Mouse (Mus musculus): Measurements from ENCODE around the gene Pdgfc. TPM values are rescaled to one million over a fixed set of nuclear protein-coding genes. Genes with fewer than 3 reads are reported as not detected.

Pdgfc gene
- polyA plus RNA-seq, 1 experiment from 2014 or later = 0.44 TPM

- Histone ChIP-seq H3K36me3 (ENCODE audit: control insufficient read depth, insufficient read depth) (no peaks in the 10 kb centered on the region), H3K9ac (ENCODE audit: low read depth, low read length) (no peak overlapping the region), H3K4me1 (ENCODE audit: control insufficient read depth, low read depth, low read length) (no peaks in the 10 kb centered on the region), H3K27me3 (ENCODE audit: control insufficient read depth, insufficient read depth, low read depth, low read length) (no peaks in the 10 kb centered on the region), H3K27ac (ENCODE audit: low read length) (no peak overlapping the region), H3K4me2 (ENCODE audit: low read depth, low read length) (no peak overlapping the region), H3K9me3 (replicated peaks; ENCODE audit: control insufficient read depth, low read length) (no peaks in the 10 kb centered on the region), H3K4me3 (ENCODE audit: low read depth, low read length) (no peak overlapping the region)
- 24% methylated on average over 5 of the region's 5 CpGs for WGBS (ENCODE audit: insufficient replicate concordance)
- no peak for ATAC-seq (ENCODE audit: low read depth)
These were observed 169.0 kb downstream of the Pdgfc start for GRCm38 (mm10) chr3:81205201-81205600.

GRCm38 (mm10) chr3:81208246-81208645, 172.0 kb downstream of the Pdgfc start:
- no peak for ATAC-seq (ENCODE audit: low read depth)
- WGBS (ENCODE audit: insufficient replicate concordance) = 55% methylated on average over 2 of the region's 2 CpGs

GRCm38 (mm10) chr3:81211147-81211546, 174.9 kb downstream of the Pdgfc start:
- Histone ChIP-seq H3K9me3 (replicated peaks; ENCODE audit: control insufficient read depth, low read length) (no peaks in the 10 kb centered on the region), H3K4me1 (ENCODE audit: control insufficient read depth, low read depth, low read length) (no peaks in the 10 kb centered on the region), H3K4me3 (ENCODE audit: low read depth, low read length) (no peak overlapping the region), H3K27ac (ENCODE audit: low read length) (no peak overlapping the region), H3K36me3 (ENCODE audit: control insufficient read depth, insufficient read depth) (no peaks in the 10 kb centered on the region), H3K4me2 (ENCODE audit: low read depth, low read length) (no peak overlapping the region), H3K27me3 (ENCODE audit: control insufficient read depth, insufficient read depth, low read depth, low read length) (no peaks in the 10 kb centered on the region), H3K9ac (ENCODE audit: low read depth, low read length) (no peak overlapping the region)
- 73% methylated on average over 3 of the region's 3 CpGs for WGBS (ENCODE audit: insufficient replicate concordance)
- ATAC-seq (ENCODE audit: low read depth) = no peak

More at GRCm38 (mm10) chr3:81208246-81208645, 172.0 kb downstream of the Pdgfc start:
- Histone ChIP-seq H3K36me3 (ENCODE audit: control insufficient read depth, insufficient read depth) (no peaks in the 10 kb centered on the region), H3K4me2 (ENCODE audit: low read depth, low read length) (no peak overlapping the region), H3K27me3 (ENCODE audit: control insufficient read depth, insufficient read depth, low read depth, low read length) (no peaks in the 10 kb centered on the region), H3K27ac (ENCODE audit: low read length) (no peak overlapping the region), H3K4me3 (ENCODE audit: low read depth, low read length) (no peak overlapping the region), H3K4me1 (ENCODE audit: control insufficient read depth, low read depth, low read length) (no peaks in the 10 kb centered on the region), H3K9ac (ENCODE audit: low read depth, low read length) (no peak overlapping the region), H3K9me3 (replicated peaks; ENCODE audit: control insufficient read depth, low read length) (no peaks in the 10 kb centered on the region)

- Histone ChIP-seq H3K9ac (ENCODE audit: low read depth, low read length) (no peak overlapping the region), H3K36me3 (ENCODE audit: control insufficient read depth, insufficient read depth) (no peaks in the 10 kb centered on the region), H3K27me3 (ENCODE audit: control insufficient read depth, insufficient read depth, low read depth, low read length) (no peaks in the 10 kb centered on the region), H3K4me3 (ENCODE audit: low read depth, low read length) (no peak overlapping the region), H3K27ac (ENCODE audit: low read length) (no peak overlapping the region), H3K4me1 (ENCODE audit: control insufficient read depth, low read depth, low read length) (no peaks in the 10 kb centered on the region), H3K9me3 (replicated peaks; ENCODE audit: control insufficient read depth, low read length) (no peaks in the 10 kb centered on the region), H3K4me2 (ENCODE audit: low read depth, low read length) (no peak overlapping the region)
- 63% methylated on average over 3 of the region's 3 CpGs for WGBS (ENCODE audit: insufficient replicate concordance)
- no peak for ATAC-seq (ENCODE audit: low read depth)
These were observed 175.4 kb downstream of the Pdgfc start for GRCm38 (mm10) chr3:81211666-81212065.

GRCm38 (mm10) chr3:81215547-81216118, 179.4 kb downstream of the Pdgfc start:
- H3K27ac ChIP-seq (ENCODE audit: low read length) = no peak overlapping the region
- H3K4me1 ChIP-seq (ENCODE audit: control insufficient read depth, low read depth, low read length) = no peaks in the 10 kb centered on the region
- H3K9ac ChIP-seq (ENCODE audit: low read depth, low read length) = no peak overlapping the region
- H3K9me3 ChIP-seq (replicated peaks; ENCODE audit: control insufficient read depth, low read length) = no peaks in the 10 kb centered on the region
- WGBS (ENCODE audit: insufficient replicate concordance) = 49% methylated on average over 4 of the region's 4 CpGs
- no peak overlapping the region for H3K4me3 ChIP-seq (ENCODE audit: low read depth, low read length)
- H3K27me3 ChIP-seq (ENCODE audit: control insufficient read depth, insufficient read depth, low read depth, low read length) = no peaks in the 10 kb centered on the region
- no peak for ATAC-seq (ENCODE audit: low read depth)
- H3K4me2 ChIP-seq (ENCODE audit: low read depth, low read length) = no peak overlapping the region
- no peaks in the 10 kb centered on the region for H3K36me3 ChIP-seq (ENCODE audit: control insufficient read depth, insufficient read depth)

DNA sequence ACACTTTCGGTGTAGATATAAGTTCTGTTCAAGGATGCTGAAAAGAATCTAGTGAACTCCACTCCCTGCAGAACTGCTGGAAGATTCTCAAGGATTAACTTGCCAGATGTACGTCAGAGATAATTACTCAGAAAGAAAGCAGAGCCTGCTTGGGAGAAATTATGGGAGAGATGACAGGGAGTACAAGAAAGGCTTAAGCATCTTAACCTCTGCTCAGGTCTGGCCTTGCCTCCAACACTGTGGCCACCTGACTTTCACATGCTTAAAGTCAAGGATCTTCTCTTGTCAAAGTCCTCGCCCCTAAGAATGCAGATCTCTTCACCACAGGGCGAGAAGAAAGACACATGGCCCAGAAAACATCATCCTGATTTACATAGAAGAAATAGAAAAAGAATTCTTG, 185.5 kb downstream of the Pdgfc start:
- Histone ChIP-seq H3K27ac (ENCODE audit: low read length) (no peak overlapping the region), H3K9ac (ENCODE audit: low read depth, low read length) (no peak overlapping the region), H3K4me3 (ENCODE audit: low read depth, low read length) (no peak overlapping the region), H3K9me3 (replicated peaks; ENCODE audit: control insufficient read depth, low read length) (no peaks in the 10 kb centered on the region), H3K4me1 (ENCODE audit: control insufficient read depth, low read depth, low read length) (no peaks in the 10 kb centered on the region), H3K36me3 (ENCODE audit: control insufficient read depth, insufficient read depth) (no peaks in the 10 kb centered on the region), H3K4me2 (ENCODE audit: low read depth, low read length) (no peak overlapping the region), H3K27me3 (ENCODE audit: control insufficient read depth, insufficient read depth, low read depth, low read length) (no peaks in the 10 kb centered on the region)
- ATAC-seq (ENCODE audit: low read depth) = no peak
- WGBS (ENCODE audit: insufficient replicate concordance) = 51% methylated on average over 4 of the region's 4 CpGs

GRCm38 (mm10) chr3:81228344-81228743, 192.1 kb downstream of the Pdgfc start:
- Histone ChIP-seq H3K27me3 (ENCODE audit: control insufficient read depth, insufficient read depth, low read depth, low read length) (no peaks in the 10 kb centered on the region), H3K9me3 (replicated peaks; ENCODE audit: control insufficient read depth, low read length) (no peaks in the 10 kb centered on the region), H3K4me2 (ENCODE audit: low read depth, low read length) (no peak overlapping the region), H3K9ac (ENCODE audit: low read depth, low read length) (no peak overlapping the region), H3K4me1 (ENCODE audit: control insufficient read depth, low read depth, low read length) (no peaks in the 10 kb centered on the region), H3K27ac (ENCODE audit: low read length) (no peak overlapping the region), H3K36me3 (ENCODE audit: control insufficient read depth, insufficient read depth) (no peaks in the 10 kb centered on the region), H3K4me3 (ENCODE audit: low read depth, low read length) (no peak overlapping the region)
- 58% methylated on average over 4 of the region's 4 CpGs for WGBS (ENCODE audit: insufficient replicate concordance)
- no peak for ATAC-seq (ENCODE audit: low read depth)

GRCm38 (mm10) chr3:81242697-81243590, 206.7 kb downstream of the Pdgfc start:
- no peaks in the 10 kb centered on the region for H3K27me3 ChIP-seq (ENCODE audit: control insufficient read depth, insufficient read depth, low read depth, low read length)
- H3K9me3 ChIP-seq (replicated peaks; ENCODE audit: control insufficient read depth, low read length) = no peaks in the 10 kb centered on the region
- no peak for ATAC-seq (ENCODE audit: low read depth)
- H3K36me3 ChIP-seq (ENCODE audit: control insufficient read depth, insufficient read depth) = no peaks in the 10 kb centered on the region
- H3K4me2 ChIP-seq (ENCODE audit: low read depth, low read length) = no peak overlapping the region
- no peak overlapping the region for H3K27ac ChIP-seq (ENCODE audit: low read length)
- no peaks in the 10 kb centered on the region for H3K4me1 ChIP-seq (ENCODE audit: control insufficient read depth, low read depth, low read length)
- 46% methylated on average over 7 of the region's 7 CpGs for WGBS (ENCODE audit: insufficient replicate concordance)
- H3K9ac ChIP-seq (ENCODE audit: low read depth, low read length) = no peak overlapping the region
- no peak overlapping the region for H3K4me3 ChIP-seq (ENCODE audit: low read depth, low read length)

DNA sequence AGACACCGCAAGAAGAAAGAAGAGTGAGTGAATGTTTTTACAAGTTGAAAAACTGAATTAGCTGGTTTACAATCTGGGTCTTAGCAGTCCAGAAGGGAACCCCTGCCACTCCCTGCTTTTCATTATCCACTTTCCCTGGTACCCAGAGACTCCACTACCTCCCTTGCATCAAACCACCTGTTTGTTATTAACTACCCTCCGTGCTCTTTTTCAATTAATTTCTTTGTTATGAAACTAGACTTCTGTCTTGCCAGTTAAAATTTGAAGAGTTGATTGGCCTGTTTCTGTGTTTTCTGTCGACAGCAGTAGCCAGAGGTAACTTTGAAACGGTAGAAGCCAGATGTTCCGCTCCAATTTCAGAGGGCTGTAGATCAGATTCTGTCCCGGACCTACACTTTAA, 207.4 kb downstream of the Pdgfc start:
- no peak overlapping the region for H3K4me2 ChIP-seq (ENCODE audit: low read depth, low read length)
- H3K27me3 ChIP-seq (ENCODE audit: control insufficient read depth, insufficient read depth, low read depth, low read length) = no peaks in the 10 kb centered on the region
- H3K27ac ChIP-seq (ENCODE audit: low read length) = no peak overlapping the region
- no peaks in the 10 kb centered on the region for H3K9me3 ChIP-seq (replicated peaks; ENCODE audit: control insufficient read depth, low read length)
- 72% methylated on average over 6 of the region's 6 CpGs for WGBS (ENCODE audit: insufficient replicate concordance)
- no peaks in the 10 kb centered on the region for H3K4me1 ChIP-seq (ENCODE audit: control insufficient read depth, low read depth, low read length)
- no peak overlapping the region for H3K9ac ChIP-seq (ENCODE audit: low read depth, low read length)
- no peak for ATAC-seq (ENCODE audit: low read depth)
- no peaks in the 10 kb centered on the region for H3K36me3 ChIP-seq (ENCODE audit: control insufficient read depth, insufficient read depth)
- no peak overlapping the region for H3K4me3 ChIP-seq (ENCODE audit: low read depth, low read length)

All from liver, embryonic 16.5 days (tissue).